Mouse (Mus musculus): ENCODE results near the gene H2al1d. TPM values are rescaled to one million over a fixed set of nuclear protein-coding genes. Genes with fewer than 3 reads are reported as not detected.

The H2al1d gene
- total and polyA plus RNA-seq, 3 experiments: not detected

- H3K27ac ChIP-seq (ENCODE audit: insufficient read depth, low read depth): no peak overlapping the region
- no peak for TF ChIP-seq PAX5 (IDR thresholded peaks at IDR 0.05; ENCODE audit: low read length)
- TF ChIP-seq MAX (IDR thresholded peaks at IDR 0.05; ENCODE audit: low read length): no peak
- no peak for TF ChIP-seq JUND (conservative IDR thresholded peaks at IDR 0.05; ENCODE audit: low read depth, low read length)
- no peak for TF ChIP-seq ETS1 (conservative IDR thresholded peaks at IDR 0.05; ENCODE audit: low read depth, low read length)
- TF ChIP-seq CTCF (conservative IDR thresholded peaks at IDR 0.05 in 1 of 2, IDR thresholded peaks at IDR 0.05 in 1 of 2; ENCODE audit: low read depth in 2 of 2, low read length in 2 of 2): no peak
- TF ChIP-seq POLR2A (IDR thresholded peaks at IDR 0.05; ENCODE audit: low read depth, low read length): no peak
- no peak for TF ChIP-seq GABPA (IDR thresholded peaks at IDR 0.05; ENCODE audit: insufficient replicate concordance, low read depth, low read length)
- no peak for TF ChIP-seq SMC3 (IDR thresholded peaks at IDR 0.05; ENCODE audit: low read depth, low read length)
- no peak for TF ChIP-seq IRF4 (IDR thresholded peaks at IDR 0.05; ENCODE audit: low read depth, low read length)
- TF ChIP-seq MAFK (IDR thresholded peaks at IDR 0.05; ENCODE audit: insufficient replicate concordance, low read length): no peak
- TF ChIP-seq EP300 (IDR thresholded peaks at IDR 0.05; ENCODE audit: low read length): no peak
- no peak for TF ChIP-seq HCFC1 (IDR thresholded peaks at IDR 0.05; ENCODE audit: low read depth, low read length)
- H3K4me2 ChIP-seq (ENCODE audit: insufficient read depth, low read depth, poor library complexity, severe bottlenecking): no peak overlapping the region
- H3K4me1 ChIP-seq (ENCODE audit: control insufficient read depth in 1 of 2, insufficient read depth in 2 of 2): no peaks in the 10 kb centered on the region
- H3K36me3 ChIP-seq (replicated peaks in 1 of 2; ENCODE audit: control insufficient read depth in 1 of 2, insufficient read depth in 1 of 2, low read length in 1 of 2): no peaks in the 10 kb centered on the region
- H3K79me2 ChIP-seq (replicated peaks; ENCODE audit: control insufficient read depth, extremely low read depth, insufficient read depth, poor library complexity, severe bottlenecking): no peaks in the 10 kb centered on the region
- H3K9me3 ChIP-seq (replicated peaks; ENCODE audit: low read length): no peaks in the 10 kb centered on the region
- no peak overlapping the region for H3K9ac ChIP-seq (ENCODE audit: insufficient read depth, low read depth)
- in situ Hi-C loops (cut with MboI; ENCODE audit: low pct_ligation_motif_present, low pct_unique_long_range_greater_than_20kb, low sequenced_read_pairs): no loop called here
- H3K27me3 ChIP-seq (replicated peaks): no peaks in the 10 kb centered on the region
- DNase-seq (ENCODE audit: extremely low read depth): no peak
- dilution Hi-C loops (cut with MboI; ENCODE audit: extremely low pct_ligation_motif_present, extremely low pct_unique_long_range_greater_than_20kb, low sequenced_read_pairs): no loop called here
- no peak overlapping the region for H3K4me3 ChIP-seq (replicated peaks in 1 of 3; ENCODE audit: low read depth in 2 of 3, low read length in 2 of 3, poor library complexity in 1 of 3)
Observed at GRCm38 (mm10) chrX:11277083-11277482, 31.5 kb upstream of the H2al1d start.

- DNase-seq (ENCODE audit: extremely low read depth): no peak
- H3K4me2 ChIP-seq (ENCODE audit: insufficient read depth, low read depth, poor library complexity, severe bottlenecking): no peak overlapping the region
- in situ Hi-C loops (cut with MboI; ENCODE audit: low pct_ligation_motif_present, low pct_unique_long_range_greater_than_20kb, low sequenced_read_pairs): no loop called here
- H3K4me1 ChIP-seq (ENCODE audit: control insufficient read depth in 1 of 2, insufficient read depth in 2 of 2): no peaks in the 10 kb centered on the region
- dilution Hi-C loops (cut with MboI; ENCODE audit: extremely low pct_ligation_motif_present, extremely low pct_unique_long_range_greater_than_20kb, low sequenced_read_pairs): no loop called here
- no peak overlapping the region for H3K27ac ChIP-seq (ENCODE audit: insufficient read depth, low read depth)
- no peak overlapping the region for H3K9ac ChIP-seq (ENCODE audit: insufficient read depth, low read depth)
- H3K27me3 ChIP-seq (replicated peaks): no peaks in the 10 kb centered on the region
- H3K79me2 ChIP-seq (replicated peaks; ENCODE audit: control insufficient read depth, extremely low read depth, insufficient read depth, poor library complexity, severe bottlenecking): no peaks in the 10 kb centered on the region
- TF ChIP-seq TBP (conservative IDR thresholded peaks at IDR 0.05; ENCODE audit: low read depth, low read length): no peak
- TF ChIP-seq SMC3 (IDR thresholded peaks at IDR 0.05; ENCODE audit: low read depth, low read length): no peak
- no peak for TF ChIP-seq USF1 (IDR thresholded peaks at IDR 0.05; ENCODE audit: low read depth, low read length)
- no peak for TF ChIP-seq RCOR1 (conservative IDR thresholded peaks at IDR 0.05; ENCODE audit: low read depth, low read length)
- no peak for TF ChIP-seq POLR2AphosphoS2 (IDR thresholded peaks at IDR 0.05; ENCODE audit: low read depth, low read length)
- no peak for TF ChIP-seq ZNF384 (IDR thresholded peaks at IDR 0.05; ENCODE audit: low read depth, low read length)
- TF ChIP-seq JUN (IDR thresholded peaks at IDR 0.05; ENCODE audit: insufficient read depth, low read depth, low read length): no peak
- H3K4me3 ChIP-seq (replicated peaks in 1 of 3; ENCODE audit: low read depth in 2 of 3, low read length in 2 of 3, poor library complexity in 1 of 3): no peak overlapping the region
- no peaks in the 10 kb centered on the region for H3K9me3 ChIP-seq (replicated peaks; ENCODE audit: low read length)
- H3K36me3 ChIP-seq (replicated peaks in 1 of 2; ENCODE audit: control insufficient read depth in 1 of 2, insufficient read depth in 1 of 2, low read length in 1 of 2): no peaks in the 10 kb centered on the region
Observed at GRCm38 (mm10) chrX:11280741-11281140, 27.9 kb upstream of the H2al1d start.
